Mouse (Mus musculus): ENCODE data around the gene Pygm. TPM values are rescaled to one million over a fixed set of nuclear protein-coding genes. Genes with fewer than 3 reads are reported as not detected.

The Pygm gene
- total and polyA plus RNA-seq, 3 experiments: 48.3 to 115 (median 94.0) TPM

DNA sequence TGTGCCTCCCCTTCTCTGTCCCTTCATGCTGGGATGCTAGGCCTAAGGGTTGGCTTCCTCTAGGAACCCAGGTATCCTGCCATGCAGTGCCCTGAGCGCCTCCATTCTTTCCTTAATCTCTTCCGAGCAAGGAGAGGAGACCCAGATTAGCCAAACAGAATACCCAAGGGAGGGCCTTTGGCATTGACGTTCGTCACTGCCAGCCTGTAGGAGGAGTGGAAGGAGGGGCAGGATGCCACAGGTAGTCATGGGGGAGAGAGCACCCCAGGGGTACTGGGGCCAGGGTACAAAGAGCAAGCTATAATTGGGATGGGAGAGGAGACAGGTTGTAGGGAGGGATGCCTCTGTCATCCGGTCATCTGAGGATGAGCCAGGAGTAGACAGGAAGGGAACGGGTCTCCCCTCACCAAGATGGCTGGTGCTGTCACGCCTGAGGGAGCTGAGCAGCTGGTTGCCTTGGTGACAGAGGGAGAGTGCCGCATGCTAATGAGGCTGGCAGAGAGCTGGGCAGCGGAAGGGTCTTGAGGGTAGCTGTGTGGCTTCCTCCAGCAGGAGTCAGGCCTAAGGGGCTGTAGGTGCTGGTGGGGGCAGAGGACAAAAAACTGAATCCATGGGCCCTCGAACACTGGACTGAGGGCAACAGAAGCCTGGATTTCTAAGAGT, 61.7 kb downstream of the Pygm start:
- DNase-seq: no peak

DNA sequence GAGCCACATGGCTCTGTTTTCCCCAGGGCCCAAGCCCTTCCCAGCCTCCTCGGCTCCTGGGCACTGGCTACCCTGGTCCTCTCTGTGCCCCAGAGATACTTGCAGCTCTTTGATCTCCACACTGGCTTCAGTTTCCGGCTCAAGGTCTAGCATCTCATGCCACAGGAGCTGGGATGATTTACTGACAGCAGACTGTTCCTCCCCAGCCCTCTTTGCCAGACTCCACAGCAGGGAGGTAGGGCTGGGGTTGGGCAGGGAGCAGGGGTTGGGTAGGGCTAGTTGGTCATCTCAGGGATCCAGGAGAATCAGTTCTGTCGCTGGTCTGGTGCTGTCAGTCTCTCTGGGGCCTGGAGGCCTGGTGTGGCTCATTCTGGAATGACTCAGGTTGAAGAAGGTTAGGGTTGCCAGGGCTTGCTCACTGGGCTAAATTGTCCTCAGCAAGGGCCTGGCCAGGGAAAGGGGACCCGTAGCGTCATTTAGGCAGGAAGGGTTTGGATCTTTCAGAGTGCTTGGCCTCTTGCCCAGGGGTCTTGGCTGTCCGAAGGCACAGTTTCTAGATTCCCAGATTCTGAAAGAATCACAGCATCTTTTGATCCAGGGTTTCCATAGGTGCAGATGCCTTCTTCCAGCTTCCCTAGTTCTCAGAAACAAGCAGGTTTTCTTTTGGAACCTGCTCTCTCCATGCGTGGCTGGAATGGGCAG, 62.7 kb downstream of the Pygm start:
- peak; percentile 65 for DNase-seq

Small RNA genes within 50 kb of the gene (microRNA-seq; reads per million reads assigned to microRNA genes)
- 0.88 to 1.2 reads per million in 2 experiments for gene Mir6989

Other genes starting within 250 kb of the Pygm start
- 1 to 10 TPM; 1.8 to 2.6 TPM for gene Batf2, start 243.4 kb upstream of the Pygm start, total RNA-seq (2021)
- gene Batf2, start 243.4 kb upstream of the Pygm start, polyA plus RNA-seq (2012; rRNA removed): 5.0 and 6.6 TPM in 2 replicates
- gene Arl2, start 242.9 kb upstream of the Pygm start, total RNA-seq (2021): 10 to 100 TPM; 84.1 to 96.5 TPM
- gene Arl2, start 242.9 kb upstream of the Pygm start, polyA plus RNA-seq (2012; rRNA removed): 313 and 329 TPM in 2 replicates
- 1 to 10 TPM; 2.4 to 4.1 TPM for gene Majin, start 200.0 kb upstream of the Pygm start, total RNA-seq (2021)
- 0.56 and 0.72 TPM in 2 replicates for gene Majin, start 200.0 kb upstream of the Pygm start, polyA plus RNA-seq (2012; rRNA removed)
- 10 to 100 TPM; 18.7 to 23.7 TPM for gene Gpha2, start 158.0 kb upstream of the Pygm start, total RNA-seq (2021)
- gene Gpha2, start 158.0 kb upstream of the Pygm start, polyA plus RNA-seq (2012; rRNA removed): 237 and 302 TPM in 2 replicates
- gene Ppp2r5b, start 148.5 kb upstream of the Pygm start, total RNA-seq (2021): 100 to 1,000 TPM in 1 of 2 experiments, 10 to 100 TPM in 1; 87.1 to 123 TPM
- gene Ppp2r5b, start 148.5 kb upstream of the Pygm start, polyA plus RNA-seq (2012; rRNA removed): 247 and 266 TPM in 2 replicates
- gene Atg2a, start 142.7 kb upstream of the Pygm start, total RNA-seq (2021): 10 to 100 TPM; 31.0 to 36.0 TPM
- 105 and 108 TPM in 2 replicates for gene Atg2a, start 142.7 kb upstream of the Pygm start, polyA plus RNA-seq (2012; rRNA removed)
- 100 to 1,000 TPM; 129 to 133 TPM for gene Ehd1, start 107.7 kb upstream of the Pygm start, total RNA-seq (2021)
- gene Ehd1, start 107.7 kb upstream of the Pygm start, polyA plus RNA-seq (2012; rRNA removed): 470 and 474 TPM in 2 replicates
- 10 to 100 TPM; 14.4 to 24.6 TPM for gene Cdc42bpg, start 77.9 kb upstream of the Pygm start, total RNA-seq (2021)
- gene Cdc42bpg, start 77.9 kb upstream of the Pygm start, polyA plus RNA-seq (2012; rRNA removed): 23.7 and 26.6 TPM in 2 replicates
- gene Men1, start 49.4 kb upstream of the Pygm start, total RNA-seq (2021): 10 to 100 TPM; 54.6 to 54.8 TPM
- 71.1 and 71.2 TPM in 2 replicates for gene Men1, start 49.4 kb upstream of the Pygm start, polyA plus RNA-seq (2012; rRNA removed)
- gene Map4k2, start 43.3 kb upstream of the Pygm start, total RNA-seq (2021): 10 to 100 TPM; 36.1 to 38.5 TPM
- 150 and 161 TPM in 2 replicates for gene Map4k2, start 43.3 kb upstream of the Pygm start, polyA plus RNA-seq (2012; rRNA removed)
- gene Sf1, start 20.7 kb upstream of the Pygm start, total RNA-seq (2021): 100 to 1,000 TPM; 141 to 286 TPM
- 346 and 350 TPM in 2 replicates for gene Sf1, start 20.7 kb upstream of the Pygm start, polyA plus RNA-seq (2012; rRNA removed)
- 10 to 100 TPM; 31.4 to 37.0 TPM for gene Rasgrp2, start 14.9 kb downstream of the Pygm start, total RNA-seq (2021)
- 79.6 and 84.5 TPM in 2 replicates for gene Rasgrp2, start 14.9 kb downstream of the Pygm start, polyA plus RNA-seq (2012; rRNA removed)
- gene Nrxn2, start 34.3 kb downstream of the Pygm start, total RNA-seq (2021): 10 to 100 TPM; 12.1 to 14.0 TPM
- 14.3 and 18.1 TPM in 2 replicates for gene Nrxn2, start 34.3 kb downstream of the Pygm start, polyA plus RNA-seq (2012; rRNA removed)
- under 1 TPM; 0.37 to 0.45 TPM for gene Slc22a12, start 158.6 kb downstream of the Pygm start, total RNA-seq (2021)
- gene Slc22a12, start 158.6 kb downstream of the Pygm start, polyA plus RNA-seq (2012; rRNA removed): 0.11 and 0.32 TPM in 2 replicates